Mouse (Mus musculus): ENCODE results near the gene Srr.
A peak's percentile ranks its signal among the peaks of the same experiment; 100 is the strongest.

The Srr gene

GRCm38 (mm10) chr11:74907850-74908249 is 17.9 kb downstream of the Srr start:
- no peak for DNase-seq (ENCODE audit: low spot score)

GRCm38 (mm10) chr11:74902416-74902815 is 23.3 kb downstream of the Srr start:
- no peak for DNase-seq (ENCODE audit: low spot score)

GRCm38 (mm10) chr11:74901555-74901954 is 24.2 kb downstream of the Srr start:
- DNase-seq (ENCODE audit: low spot score) = no peak

- no peak for DNase-seq (ENCODE audit: low spot score)
Observed at GRCm38 (mm10) chr11:74898517-74898827, 27.3 kb downstream of the Srr start.

GRCm38 (mm10) chr11:74897678-74898516 is 27.9 kb downstream of the Srr start, which contains the start of gene Tsr1:
Tsr1 (plus strand) TSS chr11:74898071.
- peak; percentile 87 for DNase-seq (ENCODE audit: low spot score)

GRCm38 (mm10) chr11:74896901-74897677 is 28.7 kb downstream of the Srr start, which contains the start of gene Sgsm2:
Sgsm2 (minus strand) TSS chr11:74897060.
- DNase-seq (ENCODE audit: low spot score) = peak; percentile 79

- peak; percentile 78 for DNase-seq (ENCODE audit: low spot score)
Observed at GRCm38 (mm10) chr11:74895980-74896900, 29.5 kb downstream of the Srr start.

GRCm38 (mm10) chr11:74894619-74895018 is 31.1 kb downstream of the Srr start:
- DNase-seq (ENCODE audit: low spot score) = no peak

GRCm38 (mm10) chr11:74883098-74883497 is 42.6 kb downstream of the Srr start:
- DNase-seq (ENCODE audit: low spot score) = no peak

- no peak for DNase-seq (ENCODE audit: low spot score)
Observed at GRCm38 (mm10) chr11:74881979-74882378, 43.8 kb downstream of the Srr start.

GRCm38 (mm10) chr11:74880999-74881398 is 44.7 kb downstream of the Srr start:
- DNase-seq (ENCODE audit: low spot score) = no peak

GRCm38 (mm10) chr11:74876801-74877200 is 48.9 kb downstream of the Srr start:
- peak; percentile 31 for DNase-seq (ENCODE audit: low spot score)

GRCm38 (mm10) chr11:74874630-74875029 is 51.1 kb downstream of the Srr start:
- no peak for DNase-seq (ENCODE audit: low spot score)

- no peak for DNase-seq (ENCODE audit: low spot score)
Observed at GRCm38 (mm10) chr11:74870991-74871622, 54.6 kb downstream of the Srr start.

- no peak for DNase-seq (ENCODE audit: low spot score)
Observed at GRCm38 (mm10) chr11:74870544-74870943, 55.2 kb downstream of the Srr start.

GRCm38 (mm10) chr11:74869603-74870002 is 56.1 kb downstream of the Srr start:
- no peak for DNase-seq (ENCODE audit: low spot score)

- no peak for DNase-seq (ENCODE audit: low spot score)
Observed at GRCm38 (mm10) chr11:74868046-74868760, 57.5 kb downstream of the Srr start.

- peak; percentile 54 for DNase-seq (ENCODE audit: low spot score)
Observed at GRCm38 (mm10) chr11:74867181-74867580, 58.6 kb downstream of the Srr start.

- DNase-seq (ENCODE audit: low spot score) = peak; percentile 67
Observed at GRCm38 (mm10) chr11:74866640-74867039, 59.1 kb downstream of the Srr start.

- no peak for DNase-seq (ENCODE audit: low spot score)
Observed at GRCm38 (mm10) chr11:74865252-74865651, 60.5 kb downstream of the Srr start.

GRCm38 (mm10) chr11:74864421-74864820 is 61.3 kb downstream of the Srr start:
- DNase-seq (ENCODE audit: low spot score) = no peak
